Mouse (Mus musculus): ENCODE data around the gene Apol11b.
"Not testable (repeated sequence)": the region's sequence is repeated elsewhere in the genome, so short reads cannot be mapped to it uniquely, and the experiment has no call there.

Apol11b gene

GRCm38 (mm10) chr15:77643176-77643575 is at the start of gene Apol11b:
Apol11b (minus strand) TSS chr15:77643286.
- not testable (repeated sequence) for DNase-seq

- DNase-seq: not testable (repeated sequence)
These were observed 48.6 kb upstream of the Apol11b start for GRCm38 (mm10) chr15:77691532-77692311.

GRCm38 (mm10) chr15:77683944-77684343 is 40.9 kb upstream of the Apol11b start:
- DNase-seq: peak; percentile 3

GRCm38 (mm10) chr15:77674081-77674480 is 31.0 kb upstream of the Apol11b start:
- not testable (repeated sequence) for DNase-seq

GRCm38 (mm10) chr15:77661841-77662240 is 18.8 kb upstream of the Apol11b start:
- not testable (repeated sequence) for DNase-seq

GRCm38 (mm10) chr15:77659773-77660172 is 16.7 kb upstream of the Apol11b start:
- DNase-seq: not testable (repeated sequence)

- not testable (repeated sequence) for DNase-seq
These were observed 8.1 kb upstream of the Apol11b start for GRCm38 (mm10) chr15:77651143-77651542.

GRCm38 (mm10) chr15:77629822-77630221 is 13.3 kb downstream of the Apol11b start:
- DNase-seq: not testable (repeated sequence)

GRCm38 (mm10) chr15:77628647-77629046 is 14.4 kb downstream of the Apol11b start:
- not testable (repeated sequence) for DNase-seq

GRCm38 (mm10) chr15:77626471-77626870 is 16.6 kb downstream of the Apol11b start:
- DNase-seq: not testable (repeated sequence)

- DNase-seq: no peak
These were observed 18.4 kb downstream of the Apol11b start for GRCm38 (mm10) chr15:77624710-77625109.

- DNase-seq: no peak
These were observed 37.0 kb downstream of the Apol11b start for GRCm38 (mm10) chr15:77606069-77606468.

- no peak for DNase-seq
These were observed 44.1 kb downstream of the Apol11b start, which contains the start of gene Gm36245 for GRCm38 (mm10) chr15:77598958-77599357. Gm36245 (plus strand) TSS chr15:77599258.

GRCm38 (mm10) chr15:77598429-77598828 is 44.7 kb downstream of the Apol11b start:
- DNase-seq: no peak

GRCm38 (mm10) chr15:77595961-77596360 is 47.1 kb downstream of the Apol11b start, which contains the start of gene Apol10b:
Apol10b (minus strand) TSS chr15:77596125.
- DNase-seq: no peak

GRCm38 (mm10) chr15:77593557-77593956 is 49.5 kb downstream of the Apol11b start:
- DNase-seq: no peak

GRCm38 (mm10) chr15:77590881-77591280 is 52.2 kb downstream of the Apol11b start:
- no peak for DNase-seq

GRCm38 (mm10) chr15:77588981-77589380 is 54.1 kb downstream of the Apol11b start:
- DNase-seq: no peak

- DNase-seq: no peak
These were observed 56.1 kb downstream of the Apol11b start for GRCm38 (mm10) chr15:77587026-77587425.

Measured in cerebellum, adult 11 months (tissue).